Mouse (Mus musculus) CH12.LX (cell line): Measurements from ENCODE around the gene Rer1.

Experiments
- KAT2A ChIP-seq: IDR thresholded peaks from 2 replicates; pipeline ENCODE4 v1.6.1; 2012; ENCODE audit warnings: low read length, improper control_type of control experiment, inconsistent platforms; ENCODE audit not compliant: insufficient replicate concordance
- MYC ChIP-seq: IDR thresholded peaks from 2 replicates; pipeline ENCODE4 v1.6.1; 2011; ENCODE audit warnings: low read depth, mild to moderate bottlenecking, improper control_type of control experiment, low read length
- POLR2A ChIP-seq: IDR thresholded peaks from 2 replicates; pipeline ENCODE4 v1.6.1; 2011; ENCODE audit warnings: low read depth, mild to moderate bottlenecking, improper control_type of control experiment, low read length
- USF1 ChIP-seq: IDR thresholded peaks from 2 replicates; pipeline ENCODE4 v1.6.1; 2014; ENCODE audit warnings: low read depth, mild to moderate bottlenecking, inconsistent platforms, low read length, improper control_type of control experiment

DNA sequence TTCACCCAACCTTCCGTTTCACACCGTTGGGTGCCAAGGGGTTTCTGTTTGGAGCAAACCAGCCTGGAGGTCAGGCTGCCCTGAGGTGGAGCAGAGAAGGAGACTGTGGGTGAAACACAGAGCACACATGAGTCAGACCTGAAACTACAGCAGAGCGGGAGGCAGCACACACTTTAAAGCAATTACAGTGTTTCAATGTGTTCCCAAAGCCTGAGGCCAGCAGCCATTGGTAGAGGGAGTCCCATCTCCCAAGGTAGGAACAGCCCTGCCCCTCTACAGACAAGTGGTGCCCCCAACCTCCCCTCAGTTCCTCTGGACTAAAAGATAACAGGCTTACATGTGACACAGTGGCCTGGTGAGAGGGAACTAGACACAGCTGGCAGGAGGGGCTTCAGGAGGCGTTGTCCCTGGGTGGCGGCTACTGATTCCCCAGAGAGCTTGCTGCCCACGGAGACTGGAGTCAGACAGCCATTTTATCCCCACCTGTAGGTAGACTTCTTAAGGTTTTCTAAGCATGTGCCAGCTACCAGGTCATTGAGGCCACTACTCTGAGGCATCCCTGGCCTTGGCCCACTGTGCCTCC lies 31.3 kb upstream of the Rer1 start:
- no peak; the same call in 1 of the 2 replicates for TF ChIP-seq POLR2A
- no peak for TF ChIP-seq USF1
- TF ChIP-seq MYC: no peak; the same call in 1 of the 2 replicates
- no peak for TF ChIP-seq KAT2A
